Mouse (Mus musculus) c-Kit-negative CD71-positive TER-119-positive erythroid progenitor cells, embryonic 14.5 days (primary cell): ENCODE measurements around the gene Nhsl2.
A peak's percentile ranks its signal among the peaks of the same experiment; 100 is the strongest.
"Not testable (repeated sequence)": the region's sequence is repeated elsewhere in the genome, so short reads cannot be mapped to it uniquely, and the experiment has no call there.

Source experiments
- DNase-seq: peaks from one replicate; pipeline ENCODE4 v3.0.0-alpha.2; 2013; ENCODE audit warnings: low read depth, low spot score

Gene Nhsl2

DNA sequence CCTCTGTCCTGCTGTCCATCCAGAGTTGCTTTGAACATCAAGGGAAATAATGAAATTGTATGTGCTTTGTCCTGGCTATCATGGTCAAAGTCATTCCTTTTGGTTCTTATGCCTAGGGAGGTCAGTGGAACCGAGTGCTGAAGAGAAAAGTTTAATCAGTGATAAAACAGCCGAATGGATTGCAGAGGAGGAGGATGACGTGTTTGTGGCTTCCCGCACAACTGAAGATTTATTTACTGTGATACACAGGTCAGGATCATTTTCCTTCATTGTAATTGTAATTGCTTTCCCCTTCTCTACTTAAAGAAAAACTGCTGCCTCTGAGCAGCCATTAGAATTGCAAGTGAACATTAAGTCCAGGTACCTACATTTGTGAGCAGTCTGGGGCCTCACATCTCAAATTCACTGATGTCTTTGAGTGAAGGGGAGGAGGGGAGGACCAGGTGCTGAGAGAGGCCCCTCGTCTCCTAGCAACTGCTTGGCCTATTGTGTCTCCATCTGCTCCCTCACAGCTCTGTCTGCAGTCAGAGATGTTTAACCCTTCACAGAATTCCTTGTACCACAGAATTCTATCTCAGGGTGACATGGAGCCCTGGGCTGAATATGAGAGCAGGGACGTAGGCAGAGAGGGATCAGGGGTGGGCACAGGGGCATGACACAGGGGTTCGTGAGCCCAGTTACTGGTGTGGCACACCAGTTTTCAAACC is 232.5 kb downstream of the Nhsl2 start:
- DNase-seq, result no peak

GRCm38 (mm10) chrX:102082340-102082739 is 233.2 kb downstream of the Nhsl2 start:
- DNase-seq, result no peak

- no peak for DNase-seq
Measured at GRCm38 (mm10) chrX:102085798-102086443, 236.7 kb downstream of the Nhsl2 start.

DNA sequence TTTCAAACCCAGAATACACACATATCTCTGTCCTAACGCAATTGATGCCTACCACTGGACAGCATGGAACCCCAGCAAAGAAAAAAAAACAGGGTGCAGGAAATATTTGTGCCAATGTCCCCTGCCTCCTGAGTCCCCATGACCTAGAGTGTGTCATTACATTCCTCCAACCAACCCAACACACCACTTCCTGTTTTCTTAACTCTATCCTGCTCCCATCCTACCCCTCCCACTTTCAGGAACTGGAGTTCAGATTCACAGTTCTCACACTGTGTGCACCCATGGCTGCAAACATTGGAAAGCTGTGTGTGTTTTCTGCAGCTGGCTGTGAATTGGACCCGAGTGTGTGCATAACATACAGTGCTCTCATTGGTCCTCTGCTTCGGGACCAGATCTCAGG is 241.4 kb downstream of the Nhsl2 start:
- no peak for DNase-seq

- DNase-seq, result no peak
Measured at GRCm38 (mm10) chrX:102094381-102094904, 245.3 kb downstream of the Nhsl2 start.

DNA sequence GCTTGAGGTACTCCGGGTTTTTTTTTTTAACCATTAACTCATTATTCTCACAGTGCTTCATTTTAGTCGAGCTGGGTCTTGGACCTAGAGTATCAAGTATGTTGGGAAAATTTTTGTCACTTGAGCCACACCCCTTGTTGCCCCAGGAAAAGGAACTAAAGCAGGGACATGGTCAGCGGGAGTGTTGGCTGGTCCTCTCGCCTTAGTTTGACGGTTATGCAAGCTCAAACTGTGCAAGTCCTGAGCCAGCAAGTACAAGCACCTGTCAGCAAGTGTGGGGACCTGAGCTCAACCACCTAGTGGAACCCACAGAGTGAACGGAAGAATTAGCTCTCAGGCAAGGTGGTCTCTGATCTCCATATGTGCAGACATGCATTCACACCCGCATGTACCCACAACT is 252.7 kb downstream of the Nhsl2 start:
- DNase-seq, result no peak

DNA sequence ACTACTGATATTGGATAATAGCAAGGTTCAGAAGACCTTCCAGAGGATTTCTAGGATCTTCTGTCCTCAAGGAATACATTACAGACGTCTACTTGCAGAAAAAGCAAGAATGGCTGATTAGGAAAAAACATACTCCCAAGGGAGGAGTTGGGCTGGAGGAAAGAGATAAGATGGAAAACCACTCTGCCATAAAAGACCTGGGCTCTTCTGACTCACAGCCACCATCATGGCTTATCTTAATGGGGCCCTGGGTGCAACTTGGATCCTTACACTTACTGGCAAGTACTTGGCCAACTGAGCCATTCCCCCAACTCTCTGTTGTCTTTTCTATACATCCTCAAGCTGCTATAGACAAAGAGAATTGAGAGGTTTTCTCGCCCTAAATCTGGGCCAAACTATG is 254.6 kb downstream of the Nhsl2 start:
- DNase-seq, result not testable (repeated sequence)

DNA sequence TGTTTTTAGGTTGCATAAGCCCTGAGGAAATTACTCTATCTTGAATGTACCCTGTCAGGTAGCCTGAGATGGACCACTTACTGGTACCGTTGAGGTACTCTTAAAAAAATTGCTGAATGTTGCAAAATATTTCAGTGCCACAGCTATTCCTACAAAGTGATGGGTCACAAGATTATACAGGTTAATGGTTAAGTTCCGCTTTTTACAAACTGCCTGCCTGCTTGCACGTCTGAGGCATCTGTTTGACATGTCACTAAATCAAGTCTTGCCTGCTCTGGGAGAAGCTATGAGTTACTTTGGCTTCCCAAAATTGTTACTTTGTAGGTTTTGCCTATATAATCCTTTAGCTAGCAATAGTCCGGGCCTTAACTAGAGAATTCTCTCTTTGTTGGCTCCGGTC is 260.2 kb downstream of the Nhsl2 start:
- DNase-seq, result not testable (repeated sequence)

- DNase-seq, result no peak
Measured at GRCm38 (mm10) chrX:102115676-102116075, 266.5 kb downstream of the Nhsl2 start.

GRCm38 (mm10) chrX:102119042-102119864 is 270.1 kb downstream of the Nhsl2 start, which contains the start of gene Pin4:
Gene Pin4, plus strand, starts transcription at chrX:102119447.
- DNase-seq, result peak; percentile 89

DNA sequence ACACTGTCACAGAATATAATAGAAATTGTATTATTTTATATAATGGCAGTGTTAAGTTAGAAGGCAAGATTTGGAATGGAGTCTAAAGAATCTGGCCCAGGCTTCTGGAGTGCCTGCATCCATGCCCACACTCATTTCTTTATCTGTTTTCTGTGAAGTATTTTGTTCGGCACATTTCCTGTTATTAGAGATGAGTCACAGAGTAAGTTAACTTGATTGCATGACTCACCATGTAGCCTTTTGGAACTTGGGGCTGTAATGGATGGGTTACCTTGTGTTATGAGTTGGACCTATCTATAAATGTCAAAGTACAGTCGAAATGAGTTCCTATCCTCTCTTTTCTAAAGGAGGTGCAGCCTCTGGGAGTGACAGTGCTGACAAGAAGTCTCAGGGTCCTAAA is 272.1 kb downstream of the Nhsl2 start:
- no peak for DNase-seq

DNA sequence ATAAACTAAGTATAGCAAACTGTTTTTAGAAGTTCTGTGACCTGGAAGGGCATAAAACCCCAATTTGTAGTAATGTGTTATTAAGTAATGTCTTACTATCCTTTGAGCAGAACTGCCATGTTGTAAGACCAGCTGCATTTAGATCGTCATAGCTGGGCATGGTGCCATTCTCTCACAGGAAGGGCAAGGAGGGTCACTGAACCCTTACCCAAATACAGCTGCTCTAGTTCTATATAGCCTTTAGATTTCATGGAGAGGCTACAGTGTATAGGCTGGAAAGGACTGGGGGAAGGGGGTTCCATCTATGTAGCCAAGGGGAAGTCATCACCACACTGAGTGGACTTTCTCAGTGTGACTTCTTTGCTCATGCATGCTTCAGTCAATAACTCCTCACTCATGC is 292.0 kb downstream of the Nhsl2 start:
- no peak for DNase-seq
